Mouse (Mus musculus): ENCODE measurements around the gene Olfr1406.

DNA sequence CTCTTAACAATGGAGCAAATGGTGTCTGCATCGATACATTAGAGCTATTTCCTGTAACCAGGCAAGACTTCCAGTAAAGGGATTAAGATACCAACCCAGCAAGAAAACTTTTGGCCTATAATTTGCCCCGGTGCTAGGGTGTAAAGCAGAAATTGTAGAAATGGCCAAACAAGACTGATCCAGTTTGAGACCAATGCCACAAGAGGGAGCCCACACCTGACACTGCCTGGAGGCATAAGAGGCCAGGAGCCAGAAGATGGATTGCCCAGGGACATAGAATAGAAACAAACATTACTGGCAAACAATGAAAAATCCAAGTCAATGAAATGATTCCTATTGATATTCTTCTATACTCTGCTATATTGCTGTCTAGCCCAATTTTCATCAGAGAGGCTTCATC, 5.9 kb upstream of the Olfr1406 start:
- TF ChIP-seq CTCF (IDR thresholded peaks at IDR 0.05; ENCODE audit: insufficient read depth, low read length) (no peak), POLR2A (IDR thresholded peaks at IDR 0.05; ENCODE audit: borderline replicate concordance, extremely low read depth, low read depth, low read length) (no peak)
